Mouse (Mus musculus) ES-Bruce4 (cell line): Measurements from ENCODE around the gene Olfr1313.
"Not testable (repeated sequence)": the region's sequence is repeated elsewhere in the genome, so short reads cannot be mapped to it uniquely, and the experiment has no call there.

Source experiments
- CTCF ChIP-seq: IDR thresholded peaks from one replicate; pipeline ENCODE4 v1.8.1; 2011; ENCODE audit warnings: low read depth, low read length
- EP300 ChIP-seq: IDR thresholded peaks from 2 replicates; pipeline ENCODE4 v1.6.1; 2011; ENCODE audit warnings: low read depth, low read length; ENCODE audit not compliant: insufficient read depth
- POLR2A ChIP-seq: IDR thresholded peaks from one replicate; pipeline ENCODE4 v1.8.1; 2011; ENCODE audit warnings: low read length; ENCODE audit not compliant: insufficient read depth

GRCm38 (mm10) chr2:112026971-112027370, 50.7 kb downstream of the Olfr1313 start:
- TF ChIP-seq POLR2A, CTCF, EP300: not testable (repeated sequence)
